Mouse (Mus musculus) forebrain, embryonic 16.5 days (tissue): ENCODE results near the gene Uba52. TPM values are rescaled to one million over a fixed set of nuclear protein-coding genes. Genes with fewer than 3 reads are reported as not detected.

Experiments used
- ATAC-seq: fragments of 200-750 bp; cut with Nextera tagmentation; 2 replicates; pipeline ENCODE4 v1.8.0; 2017; ENCODE audit warnings: mild to moderate bottlenecking, moderate library complexity
- H3K27ac ChIP-seq: fragments of 300-500 bp; sonication (generic); 2 replicates; pipeline ENCODE4 v1.5.1; 2014; ENCODE audit warnings: low read length, control low read depth
- H3K27me3 ChIP-seq: fragments of 300-500 bp; sonication (generic); replicated peaks from 2 replicates; pipeline ENCODE4 v1.6.1; 2014; ENCODE audit warnings: low read length; ENCODE audit not compliant: control insufficient read depth, insufficient read depth
- H3K36me3 ChIP-seq: fragments of 300-500 bp; sonication (generic); 2 replicates; pipeline ENCODE4 v1.6.1; 2014; ENCODE audit not compliant: control insufficient read depth, insufficient read depth
- H3K4me1 ChIP-seq: fragments of 300-500 bp; sonication (generic); replicated peaks from 2 replicates; pipeline ENCODE4 v1.6.1; 2014; ENCODE audit warnings: low read length; ENCODE audit not compliant: control insufficient read depth, insufficient read depth
- H3K4me2 ChIP-seq: fragments of 300-500 bp; sonication (generic); 2 replicates; pipeline ENCODE4 v1.6.1; 2014; ENCODE audit warnings: mild to moderate bottlenecking, low read length, control low read depth
- H3K4me3 ChIP-seq: fragments of 300-500 bp; sonication (generic); replicated peaks from 2 replicates; pipeline ENCODE4 v1.5.1; 2014; ENCODE audit warnings: mild to moderate bottlenecking, low read length, control low read depth
- H3K9ac ChIP-seq: fragments of 300-500 bp; sonication (generic); replicated peaks from 2 replicates; pipeline ENCODE4 v1.6.1; 2014; ENCODE audit warnings: low read depth, low read length, control low read depth
- H3K9me3 ChIP-seq: fragments of 300-500 bp; sonication (generic); 2 replicates; pipeline ENCODE4 v1.6.1; 2016; ENCODE audit warnings: low read length; ENCODE audit not compliant: control insufficient read depth
- WGBS: fragments of 180-500 bp; shearing (Covaris S2); extraction: QIAGEN DNeasy Blood & Tissue Kit; methylation state at CpG from one replicate; pipeline ENCODE4 v1.1.7; 2014; 5-methylcytosine and 5-hydroxymethylcytosine counted together
- polyA plus RNA-seq: library from polyadenylated mRNA; unstranded; fragments of >200 nt; fragmentation: Nextera tagmentation; extraction: Ambion mirVana; gene quantifications from 2 replicates; pipeline ENCODE4 v1.2.1, GENCODE M21; 2015

Gene Uba52
- polyA plus RNA-seq, 1 experiment from 2014 or later = 697 TPM

DNA sequence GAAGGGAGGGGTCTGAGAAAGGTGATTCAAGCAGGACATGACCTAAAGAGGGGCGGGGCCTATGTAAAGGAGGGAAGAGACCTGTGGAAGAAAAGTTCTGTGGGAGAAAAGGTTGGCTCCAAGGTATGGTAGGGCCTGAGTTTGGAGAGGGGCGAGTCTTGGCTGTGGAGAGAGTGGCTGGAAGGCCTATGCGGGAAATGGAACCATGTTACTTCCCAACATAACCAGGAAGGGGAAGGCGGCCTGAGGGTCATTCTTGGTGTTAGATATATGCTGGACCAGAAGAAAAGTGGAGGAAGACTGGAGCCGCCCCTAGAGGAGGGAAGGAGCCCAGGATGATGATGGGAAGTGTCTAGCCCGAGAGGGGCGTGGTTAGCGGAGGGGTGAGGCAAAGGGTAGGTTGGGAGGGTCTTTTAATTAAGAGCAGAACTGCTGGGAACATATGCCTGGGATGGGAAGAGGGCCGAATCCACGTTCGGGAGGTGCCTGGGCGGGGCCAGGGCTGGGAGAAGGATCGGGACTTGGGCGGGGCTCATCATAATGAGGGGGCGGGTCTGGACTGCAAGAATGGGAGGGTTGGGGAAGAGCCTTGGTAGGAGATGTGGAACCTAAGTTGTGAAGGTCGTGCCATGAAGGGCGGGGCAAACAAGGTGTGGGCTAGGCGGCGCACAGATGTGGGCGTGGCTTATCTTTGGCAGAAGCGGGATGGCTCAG, 33.2 kb downstream of the Uba52 start:
- no peaks in the 10 kb centered on the region for H3K9me3 ChIP-seq
- H3K9ac ChIP-seq = no peak overlapping the region
- H3K4me2 ChIP-seq = peak overlapping the region; percentile 72
- H3K27me3 ChIP-seq = no peaks in the 10 kb centered on the region; the same call in 1 of the 2 replicates
- under 1% methylated on average over 21 of the region's 21 CpGs for WGBS
- ATAC-seq = peak; percentile 34
- no peaks in the 10 kb centered on the region for H3K36me3 ChIP-seq
- H3K4me1 ChIP-seq = peaks cover 14% of the 10 kb centered on the region
- H3K27ac ChIP-seq = no peak overlapping the region
- H3K4me3 ChIP-seq = peak overlapping the region; percentile 58

DNA sequence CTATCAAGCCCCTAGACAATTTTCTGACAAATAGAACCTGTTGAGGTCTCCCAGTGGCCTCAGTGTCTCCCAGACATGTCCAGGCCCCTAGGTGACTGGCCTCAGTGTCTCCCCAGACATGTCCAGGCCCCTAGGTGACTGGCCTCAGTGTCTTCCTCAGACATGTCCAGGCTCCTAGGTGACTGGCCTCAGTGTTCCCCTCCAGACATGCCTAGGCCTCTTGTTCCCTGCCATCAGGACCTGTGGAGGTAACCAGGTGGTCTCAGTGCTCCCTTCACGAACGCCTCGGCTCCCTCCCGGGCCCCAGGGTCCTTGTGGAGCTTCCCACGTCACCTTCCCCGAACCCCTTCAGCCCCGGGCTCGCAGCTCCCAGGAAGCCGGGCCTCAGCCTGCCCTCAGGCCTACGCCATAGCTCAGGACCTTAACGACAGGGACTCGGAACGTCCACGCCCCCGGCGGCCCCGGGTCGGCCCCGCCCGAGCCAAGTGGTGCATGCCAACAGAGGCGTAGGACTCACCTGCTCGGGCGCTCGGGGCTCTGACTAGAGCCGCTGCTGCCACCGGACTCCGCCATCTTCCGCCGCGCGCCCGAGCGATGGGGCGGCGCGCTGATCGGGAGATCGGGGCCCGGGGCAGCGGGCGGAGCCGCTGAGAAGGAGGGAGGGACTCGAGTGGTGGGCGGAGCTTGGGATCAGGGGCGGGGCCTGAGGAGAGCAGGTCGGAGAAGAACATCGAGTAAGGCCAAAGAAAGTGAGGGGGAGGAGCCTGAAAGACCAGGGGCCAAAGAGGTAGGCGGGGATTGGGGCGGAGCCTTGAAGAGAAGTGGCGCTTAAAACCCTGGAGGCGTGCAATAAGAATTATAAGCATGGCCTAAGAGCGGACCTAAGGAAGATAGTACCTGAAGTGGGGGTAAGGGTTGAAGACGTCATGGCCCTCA, 34.0 kb downstream of the Uba52 start, which contains the start of gene Klhl26:
Gene Klhl26, minus strand, starts transcription at position 636 of the 936 bp plus-strand sequence.
- Histone ChIP-seq H3K4me2 (peak within 1 kb of the TSS; percentile 72), H3K9me3 (no peaks in the 10 kb centered on the region), H3K36me3 (no peaks in the 10 kb centered on the region), H3K27me3 (no peaks in the 10 kb centered on the region; the same call in 1 of the 2 replicates), H3K9ac (peak within 1 kb of the TSS; percentile 75), H3K4me3 (peak within 1 kb of the TSS; percentile 58), H3K4me1 (peaks cover 14% of the 10 kb centered on the region), H3K27ac (no peak within 1 kb of the TSS)
- WGBS = under 1% methylated on average over 50 of the region's 53 CpGs
- ATAC-seq = peak; percentile 84

DNA sequence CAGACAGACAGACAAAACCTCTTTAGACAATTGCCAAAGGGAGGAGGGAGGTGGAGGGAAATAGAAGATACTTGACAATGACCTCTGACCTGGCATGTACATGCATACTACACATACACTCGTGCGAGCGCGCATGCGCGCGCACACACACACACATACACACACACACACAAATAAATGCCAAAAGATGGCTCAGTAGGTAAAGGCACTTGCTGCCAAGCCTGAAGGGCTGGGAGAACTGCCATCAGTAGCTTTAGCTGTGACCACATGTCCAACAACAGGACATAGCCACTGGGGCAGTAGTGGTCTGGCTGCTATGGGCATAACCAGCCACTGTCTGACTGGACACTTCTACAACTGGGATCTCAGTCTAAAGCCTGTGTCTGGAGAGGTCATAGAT, 38.7 kb downstream of the Uba52 start:
- no peaks in the 10 kb centered on the region for H3K36me3 ChIP-seq
- H3K27ac ChIP-seq = no peak overlapping the region
- ATAC-seq = no peak
- WGBS = 95% methylated on average over 7 of the region's 7 CpGs
- H3K27me3 ChIP-seq = no peaks in the 10 kb centered on the region
- H3K4me2 ChIP-seq = no peak overlapping the region
- H3K4me3 ChIP-seq = no peak overlapping the region
- no peak overlapping the region for H3K9ac ChIP-seq
- peaks cover 7% of the 10 kb centered on the region for H3K4me1 ChIP-seq
- no peaks in the 10 kb centered on the region for H3K9me3 ChIP-seq

DNA sequence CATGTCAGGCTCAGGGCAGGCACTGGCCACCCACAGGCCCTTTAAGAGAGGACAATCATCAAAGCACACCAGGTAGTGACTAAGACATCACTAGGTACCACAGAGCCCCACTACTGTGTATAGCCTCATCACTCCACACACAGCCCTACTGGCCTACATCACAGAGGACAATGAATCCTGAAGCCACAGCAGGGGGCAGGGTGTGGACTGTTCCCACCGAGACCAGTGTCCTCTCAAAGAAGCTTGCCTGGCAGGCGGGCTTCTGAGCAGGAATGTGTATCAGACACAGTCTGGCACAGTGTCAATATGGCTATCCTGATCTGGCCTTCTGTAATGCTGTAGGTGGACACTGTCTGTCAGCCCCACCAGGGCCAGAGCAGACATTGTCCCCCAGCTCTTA, 40.7 kb downstream of the Uba52 start:
- Histone ChIP-seq H3K9me3 (no peaks in the 10 kb centered on the region), H3K36me3 (no peaks in the 10 kb centered on the region), H3K27ac (no peak overlapping the region), H3K4me1 (no peaks in the 10 kb centered on the region), H3K4me3 (no peak overlapping the region), H3K27me3 (no peaks in the 10 kb centered on the region), H3K4me2 (no peak overlapping the region), H3K9ac (no peak overlapping the region)
- 54% methylated on average over 2 of the region's 2 CpGs for WGBS
- ATAC-seq = no peak

DNA sequence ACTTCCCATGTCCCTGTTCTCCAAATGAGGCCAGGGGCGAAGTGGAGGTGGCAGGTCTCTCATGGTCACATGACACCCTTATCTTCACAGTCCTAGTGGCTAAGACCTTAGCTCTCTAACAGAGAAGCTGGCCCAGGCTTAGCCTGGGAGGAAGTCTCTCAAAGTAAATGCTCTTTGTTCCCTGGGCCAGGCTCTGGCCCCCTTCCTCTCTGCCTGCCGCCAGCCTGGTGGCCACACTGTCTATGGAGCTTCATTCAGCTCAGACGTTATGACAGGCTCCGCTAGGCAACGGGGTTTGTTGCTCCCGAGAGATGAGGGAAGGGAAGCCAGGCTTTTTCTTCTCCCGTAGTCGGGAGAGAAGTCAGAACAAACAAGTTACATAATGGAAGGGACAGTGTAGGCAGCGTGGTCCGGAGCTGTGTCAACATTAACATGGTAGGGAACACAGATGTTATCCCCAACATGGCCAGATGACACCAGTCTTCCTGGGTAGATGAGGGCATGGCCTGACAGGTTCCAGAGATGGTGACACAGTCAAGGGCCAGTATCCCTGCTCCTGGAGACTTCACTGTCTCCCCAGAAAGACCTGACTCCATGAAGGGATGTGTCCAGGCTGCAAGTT, 41.2 kb downstream of the Uba52 start:
- no peaks in the 10 kb centered on the region for H3K36me3 ChIP-seq
- no peaks in the 10 kb centered on the region for H3K9me3 ChIP-seq
- 54% methylated on average over 10 of the region's 10 CpGs for WGBS
- no peak overlapping the region for H3K9ac ChIP-seq
- no peak for ATAC-seq
- no peaks in the 10 kb centered on the region for H3K4me1 ChIP-seq
- H3K27me3 ChIP-seq = no peaks in the 10 kb centered on the region
- no peak overlapping the region for H3K4me3 ChIP-seq
- H3K4me2 ChIP-seq = no peak overlapping the region
- no peak overlapping the region for H3K27ac ChIP-seq

DNA sequence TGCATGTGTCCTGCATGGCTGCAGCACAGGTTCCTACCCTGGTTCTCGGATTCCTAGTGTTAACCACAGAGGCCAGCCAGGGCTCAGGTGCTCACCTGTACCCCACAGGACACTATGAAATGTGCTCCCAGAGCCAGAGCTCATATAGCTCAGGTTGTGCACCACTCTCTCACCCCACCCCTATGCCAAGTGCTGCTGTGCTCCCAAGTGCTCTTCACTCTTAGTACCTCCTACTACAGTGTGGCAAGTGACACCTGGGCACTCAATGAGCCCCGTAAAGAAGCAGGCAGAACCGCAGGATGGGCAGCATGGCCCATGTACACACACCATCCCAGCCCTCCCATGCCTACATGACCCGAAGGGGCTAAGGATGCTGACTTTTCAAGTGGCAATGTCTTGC, 41.9 kb downstream of the Uba52 start:
- H3K4me3 ChIP-seq = no peak overlapping the region
- no peak overlapping the region for H3K9ac ChIP-seq
- no peaks in the 10 kb centered on the region for H3K36me3 ChIP-seq
- no peak overlapping the region for H3K4me2 ChIP-seq
- ATAC-seq = no peak
- H3K27me3 ChIP-seq = no peaks in the 10 kb centered on the region
- WGBS = 91% methylated on average over 4 of the region's 4 CpGs
- no peak overlapping the region for H3K27ac ChIP-seq
- H3K9me3 ChIP-seq = no peaks in the 10 kb centered on the region
- H3K4me1 ChIP-seq = no peaks in the 10 kb centered on the region

DNA sequence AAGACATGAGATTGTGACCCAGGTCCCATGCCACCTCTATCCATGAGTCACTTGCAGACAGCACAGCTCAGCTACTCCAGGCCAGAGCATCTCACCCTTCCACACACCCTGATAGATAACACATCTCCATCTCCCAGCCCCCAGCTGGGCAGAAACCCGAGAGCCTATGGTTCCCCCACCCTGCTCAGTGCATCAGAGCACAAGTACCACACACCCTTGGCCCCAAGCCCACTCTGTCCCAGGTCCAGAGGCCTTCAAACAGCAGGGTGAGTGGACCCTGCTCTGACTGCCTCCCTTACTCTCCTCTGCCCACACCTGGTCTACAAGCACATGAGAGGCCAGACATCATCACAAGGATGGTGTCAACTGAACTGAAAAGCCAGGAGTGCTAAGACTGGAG, 42.7 kb downstream of the Uba52 start:
- no peak for ATAC-seq
- no peak overlapping the region for H3K4me3 ChIP-seq
- H3K36me3 ChIP-seq = no peaks in the 10 kb centered on the region
- no peak overlapping the region for H3K9ac ChIP-seq
- H3K4me1 ChIP-seq = no peaks in the 10 kb centered on the region
- no peaks in the 10 kb centered on the region for H3K27me3 ChIP-seq
- no peaks in the 10 kb centered on the region for H3K9me3 ChIP-seq
- WGBS = 78% methylated on average over 1 of the region's 1 CpGs
- H3K27ac ChIP-seq = no peak overlapping the region
- H3K4me2 ChIP-seq = no peak overlapping the region

DNA sequence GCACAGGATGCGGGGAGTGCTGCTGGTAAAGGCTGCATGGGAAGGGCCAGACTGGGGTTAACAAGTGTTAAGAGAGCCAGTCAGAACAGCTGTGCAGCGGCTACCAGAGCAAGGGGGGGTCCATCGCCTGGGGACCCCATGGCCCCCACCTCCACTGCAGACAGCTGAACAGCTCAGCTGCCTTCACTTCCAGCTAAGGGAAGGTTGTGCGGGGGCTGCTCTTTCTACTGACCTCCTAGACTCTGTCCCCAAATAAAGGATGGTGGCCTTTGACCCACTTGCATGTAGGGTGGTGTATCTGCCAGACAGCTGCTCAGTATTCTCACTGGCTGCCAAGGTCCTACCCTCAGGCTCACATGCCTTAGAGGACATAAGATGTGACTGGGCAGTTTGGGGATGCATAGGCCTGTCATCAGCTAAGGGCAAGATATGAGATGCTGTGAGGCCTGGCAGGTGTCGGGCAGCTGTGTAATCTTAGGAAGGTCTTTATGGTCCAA, 43.3 kb downstream of the Uba52 start:
- Histone ChIP-seq H3K4me2 (no peak overlapping the region), H3K9ac (no peak overlapping the region), H3K9me3 (no peaks in the 10 kb centered on the region), H3K4me3 (no peak overlapping the region), H3K27ac (no peak overlapping the region), H3K27me3 (no peaks in the 10 kb centered on the region), H3K4me1 (no peaks in the 10 kb centered on the region), H3K36me3 (no peaks in the 10 kb centered on the region)
- no peak for ATAC-seq
- WGBS = 85% methylated on average over 5 of the region's 5 CpGs

DNA sequence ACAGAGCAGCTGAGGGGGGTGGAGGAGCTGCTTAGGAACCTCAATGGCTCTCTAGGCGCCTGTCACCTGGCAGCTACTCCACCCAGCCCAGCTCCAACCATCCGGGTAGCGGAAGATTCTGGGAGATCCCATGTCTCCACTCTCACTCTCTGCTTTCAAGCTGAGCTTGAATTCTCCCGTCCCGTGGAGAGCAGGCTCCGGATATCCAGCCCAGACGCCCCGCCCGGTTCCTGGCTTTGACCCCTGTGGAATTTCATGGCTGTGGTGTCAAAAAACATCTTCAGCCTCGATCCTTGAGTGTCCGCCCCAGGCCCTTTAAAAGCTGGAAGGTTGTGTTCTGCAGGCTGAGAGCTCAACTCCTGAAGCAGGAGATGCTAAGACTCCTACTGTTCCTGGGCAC, 43.8 kb downstream of the Uba52 start:
- H3K9ac ChIP-seq = no peak overlapping the region
- H3K4me2 ChIP-seq = no peak overlapping the region
- H3K27me3 ChIP-seq = no peaks in the 10 kb centered on the region
- ATAC-seq = no peak
- no peak overlapping the region for H3K4me3 ChIP-seq
- H3K36me3 ChIP-seq = no peaks in the 10 kb centered on the region
- 82% methylated on average over 11 of the region's 11 CpGs for WGBS
- H3K9me3 ChIP-seq = no peaks in the 10 kb centered on the region
- H3K27ac ChIP-seq = no peak overlapping the region
- H3K4me1 ChIP-seq = no peaks in the 10 kb centered on the region
